Mouse (Mus musculus) limb, embryonic 12.5 days (tissue): ENCODE measurements around the gene Sh3bp5. TPM values are rescaled to one million over a fixed set of nuclear protein-coding genes. Genes with fewer than 3 reads are reported as not detected.

Experiments used
- ATAC-seq: fragments of 200-750 bp; cut with Nextera tagmentation; 2 replicates; pipeline ENCODE4 v1.8.0; 2017; ENCODE audit warnings: low read depth, moderate TSS enrichment; ENCODE audit not compliant: insufficient number of reproducible peaks, insufficient read depth, low FRiP score, low TSS enrichment
- H3K27ac ChIP-seq: fragments of 300-500 bp; sonication (generic); 2 replicates; pipeline ENCODE4 v1.5.1; 2016; ENCODE audit warnings: mild to moderate bottlenecking, moderate library complexity
- H3K27me3 ChIP-seq: fragments of 300-500 bp; sonication (generic); 2 replicates; pipeline ENCODE4 v1.6.1; 2016; ENCODE audit warnings: mild to moderate bottlenecking, moderate library complexity
- H3K36me3 ChIP-seq: fragments of 300-500 bp; sonication (generic); 2 replicates; pipeline ENCODE4 v1.6.1; 2016; ENCODE audit warnings: mild to moderate bottlenecking, moderate library complexity
- H3K4me1 ChIP-seq: fragments of 300-500 bp; sonication (generic); replicated peaks from 2 replicates; pipeline ENCODE4 v1.6.1; 2016
- H3K4me2 ChIP-seq: fragments of 300-500 bp; sonication (generic); 2 replicates; pipeline ENCODE4 v1.6.1; 2016; ENCODE audit warnings: mild to moderate bottlenecking, moderate library complexity
- H3K4me3 ChIP-seq: fragments of 300-500 bp; sonication (generic); replicated peaks from 2 replicates; pipeline ENCODE4 v1.5.1; 2016; ENCODE audit warnings: mild to moderate bottlenecking
- H3K9ac ChIP-seq: fragments of 300-500 bp; sonication (generic); replicated peaks from 2 replicates; pipeline ENCODE4 v1.6.1; 2016; ENCODE audit warnings: mild to moderate bottlenecking, moderate library complexity
- H3K9me3 ChIP-seq: fragments of 300-500 bp; sonication (generic); 2 replicates; pipeline ENCODE4 v1.6.1; 2016; ENCODE audit warnings: mild to moderate bottlenecking, moderate library complexity
- WGBS: fragments of 180-500 bp; shearing (Covaris S2); methylation state at CpG from one replicate; pipeline ENCODE4 v1.1.7; 2016; 5-methylcytosine and 5-hydroxymethylcytosine counted together
- polyA plus RNA-seq: library from polyadenylated mRNA; unstranded; fragments of >200 nt; fragmentation: Nextera tagmentation; extraction: Ambion mirVana; gene quantifications from 2 replicates; pipeline ENCODE4 v1.2.1, GENCODE M21; 2016

Sh3bp5 gene
- polyA plus RNA-seq, 1 experiment from 2014 or later: 41.9 TPM

DNA sequence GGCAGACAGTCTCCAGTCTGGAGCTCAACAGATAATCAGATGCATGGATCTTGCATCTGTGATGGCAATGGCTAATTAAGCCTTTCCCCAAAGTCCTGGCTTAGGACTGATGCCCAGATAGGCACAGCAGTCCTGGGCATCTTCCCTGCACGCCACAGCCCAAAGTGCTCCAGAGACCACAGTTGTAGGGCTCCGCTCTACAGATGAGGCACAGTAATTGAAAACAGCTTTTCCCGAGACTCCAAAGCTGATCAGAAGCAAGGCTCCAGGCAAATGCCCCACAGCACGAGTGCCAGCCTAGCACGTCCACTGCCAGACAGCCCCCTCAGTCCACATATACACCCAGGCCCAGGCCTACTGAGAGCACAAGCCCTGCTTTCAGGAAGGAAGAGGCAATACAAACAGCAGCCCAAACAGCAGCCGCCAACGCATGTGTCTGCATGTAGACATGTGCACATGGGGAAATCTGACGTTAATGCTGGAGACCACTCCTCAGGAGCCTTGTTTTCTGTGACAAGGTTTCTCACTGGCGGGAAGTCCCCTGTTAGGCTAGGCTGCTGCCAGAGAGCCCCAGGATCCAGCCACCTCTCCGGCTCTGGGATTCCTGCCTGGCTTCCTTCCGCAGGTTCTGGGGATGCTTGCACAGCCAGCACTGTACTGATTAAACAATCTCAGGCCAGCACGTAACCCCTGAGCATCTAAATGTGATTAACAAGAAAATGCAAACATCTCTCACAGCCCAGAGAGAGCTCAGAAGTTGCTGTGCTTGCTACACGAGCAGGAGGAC, 47.6 kb downstream of the Sh3bp5 start:
- 35% methylated on average over 13 of the region's 13 CpGs for WGBS

DNA sequence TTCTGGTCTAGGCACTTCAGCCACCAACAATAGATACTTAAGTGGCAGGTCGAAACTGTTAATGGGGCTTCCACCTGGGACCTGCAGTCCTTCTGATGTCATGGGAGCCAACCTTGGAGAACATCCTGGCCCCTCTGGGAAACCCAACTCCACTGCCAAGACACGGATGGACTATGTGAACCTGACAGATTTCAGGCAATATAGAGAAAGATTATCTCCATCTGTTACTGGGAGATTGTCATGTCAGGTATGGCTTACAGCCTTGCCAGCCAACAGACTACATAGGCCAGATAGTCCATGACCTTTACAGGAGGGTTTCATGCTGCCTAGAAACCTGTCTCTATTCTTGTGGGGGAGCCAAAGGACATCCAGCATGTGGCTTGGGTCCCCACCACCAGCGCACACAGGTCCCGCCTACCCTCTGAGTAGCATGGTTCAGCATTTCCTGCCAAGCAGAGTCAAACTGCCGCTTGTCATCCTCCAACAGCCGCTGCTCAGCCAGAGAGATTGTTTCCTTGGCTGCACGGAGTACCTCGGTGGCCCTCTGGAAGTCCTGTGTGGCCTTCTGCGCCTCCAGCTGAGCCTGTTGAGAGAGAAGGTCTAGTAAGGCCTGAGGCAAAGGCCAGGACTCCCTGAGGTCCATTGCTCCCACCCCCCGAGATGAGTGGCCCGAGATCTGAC, 48.4 kb downstream of the Sh3bp5 start:
- Histone ChIP-seq H3K4me3 (no peak overlapping the region), H3K27me3 (no peaks in the 10 kb centered on the region), H3K27ac (no peak overlapping the region; the same call in 1 of the 2 replicates), H3K9me3 (0 out of 2 replicates have a peak, but pooled peaks cover 3% of the 10 kb centered on the region), H3K36me3 (peaks cover 42% of the 10 kb centered on the region), H3K9ac (no peak overlapping the region), H3K4me1 (peaks cover 46% of the 10 kb centered on the region), H3K4me2 (no peak overlapping the region)
- 76% methylated on average over 11 of the region's 11 CpGs for WGBS
- no peak for ATAC-seq

More for the DNA sequence above, 47.6 kb downstream of the Sh3bp5 start:
- H3K36me3 ChIP-seq: peaks cover 38% of the 10 kb centered on the region; the same call in 1 of the 2 replicates
- peak; percentile 27; the same call in 1 of the 2 replicates for ATAC-seq
- no peaks in the 10 kb centered on the region for H3K9me3 ChIP-seq
- 0 out of 2 replicates have a peak overlapping the region, but pooled peaks have one; percentile 1 for H3K4me2 ChIP-seq
- H3K27ac ChIP-seq: peak overlapping the region; percentile 74
- H3K9ac ChIP-seq: peak overlapping the region; percentile 28; the same call in 1 of the 2 replicates
- H3K4me1 ChIP-seq: peaks cover 46% of the 10 kb centered on the region
- no peaks in the 10 kb centered on the region for H3K27me3 ChIP-seq
- H3K4me3 ChIP-seq: no peak overlapping the region

DNA sequence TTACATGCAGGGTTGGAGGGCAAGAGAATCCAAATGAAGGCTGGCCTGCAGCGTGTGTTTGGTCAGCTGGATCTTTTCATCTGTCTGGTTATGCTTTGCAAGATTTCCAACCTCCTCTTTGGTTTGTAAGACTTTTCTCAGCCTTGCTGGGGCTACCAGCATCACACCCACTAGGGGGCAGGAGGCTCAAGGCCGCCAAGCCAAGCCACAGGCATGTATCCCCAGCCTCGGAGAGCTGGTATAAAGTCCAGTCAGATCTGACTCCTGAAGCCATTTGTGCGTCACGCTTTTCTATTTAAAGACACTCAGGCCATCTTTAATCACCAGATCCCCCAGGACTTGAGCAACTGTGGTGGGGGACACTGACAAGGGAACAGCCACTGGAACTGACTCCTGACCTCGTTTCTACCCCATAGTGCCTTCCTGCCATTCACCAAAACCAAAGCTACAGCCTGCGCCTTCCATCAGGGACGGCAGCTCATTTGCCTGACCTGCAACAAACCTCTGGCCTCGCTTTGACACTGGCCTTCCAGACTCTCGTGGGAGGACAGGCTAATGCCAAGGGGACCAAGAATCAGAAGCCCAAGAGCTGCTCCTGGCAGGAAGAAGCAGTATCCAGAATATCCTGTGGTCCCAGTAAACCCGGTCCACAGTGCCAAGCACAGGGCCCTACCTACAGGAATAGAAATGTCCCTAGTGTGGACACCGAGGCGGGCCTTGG, 49.7 kb downstream of the Sh3bp5 start:
- no peak for ATAC-seq
- H3K36me3 ChIP-seq: peaks cover 38% of the 10 kb centered on the region
- H3K4me3 ChIP-seq: no peak overlapping the region
- H3K27ac ChIP-seq: peak overlapping the region; percentile 80
- H3K4me1 ChIP-seq: peaks cover 46% of the 10 kb centered on the region
- H3K4me2 ChIP-seq: no peak overlapping the region
- no peak overlapping the region for H3K9ac ChIP-seq
- 49% methylated on average over 13 of the region's 13 CpGs for WGBS
- no peaks in the 10 kb centered on the region for H3K27me3 ChIP-seq
- H3K9me3 ChIP-seq: 0 out of 2 replicates have a peak, but pooled peaks cover 4% of the 10 kb centered on the region

DNA sequence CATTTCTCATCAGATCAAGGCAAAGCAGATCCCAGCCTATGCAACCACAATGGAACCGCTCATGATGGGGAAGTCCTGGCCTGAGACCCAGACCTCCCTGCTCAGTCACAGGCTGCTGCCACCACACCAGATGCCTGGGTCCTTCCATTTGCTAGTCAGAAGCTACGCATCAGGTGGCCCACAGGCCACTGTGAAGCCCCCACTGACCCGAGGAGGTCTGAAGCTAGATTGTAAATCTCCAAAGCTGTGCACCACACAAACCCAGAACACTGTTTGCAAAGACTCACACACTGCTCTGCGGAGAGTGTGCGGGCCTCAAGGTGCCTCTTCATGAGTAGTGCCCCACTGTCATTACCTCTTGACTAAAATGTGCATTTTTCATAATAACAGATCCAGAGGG, 50.5 kb downstream of the Sh3bp5 start:
- H3K9ac ChIP-seq: no peak overlapping the region
- 85% methylated on average over 5 of the region's 5 CpGs for WGBS
- H3K9me3 ChIP-seq: 0 out of 2 replicates have a peak, but pooled peaks cover 4% of the 10 kb centered on the region
- H3K27me3 ChIP-seq: no peaks in the 10 kb centered on the region
- peak overlapping the region; percentile 80 for H3K27ac ChIP-seq
- H3K36me3 ChIP-seq: peaks cover 35% of the 10 kb centered on the region
- H3K4me3 ChIP-seq: no peak overlapping the region
- peaks cover 46% of the 10 kb centered on the region for H3K4me1 ChIP-seq
- H3K4me2 ChIP-seq: no peak overlapping the region
- ATAC-seq: no peak

DNA sequence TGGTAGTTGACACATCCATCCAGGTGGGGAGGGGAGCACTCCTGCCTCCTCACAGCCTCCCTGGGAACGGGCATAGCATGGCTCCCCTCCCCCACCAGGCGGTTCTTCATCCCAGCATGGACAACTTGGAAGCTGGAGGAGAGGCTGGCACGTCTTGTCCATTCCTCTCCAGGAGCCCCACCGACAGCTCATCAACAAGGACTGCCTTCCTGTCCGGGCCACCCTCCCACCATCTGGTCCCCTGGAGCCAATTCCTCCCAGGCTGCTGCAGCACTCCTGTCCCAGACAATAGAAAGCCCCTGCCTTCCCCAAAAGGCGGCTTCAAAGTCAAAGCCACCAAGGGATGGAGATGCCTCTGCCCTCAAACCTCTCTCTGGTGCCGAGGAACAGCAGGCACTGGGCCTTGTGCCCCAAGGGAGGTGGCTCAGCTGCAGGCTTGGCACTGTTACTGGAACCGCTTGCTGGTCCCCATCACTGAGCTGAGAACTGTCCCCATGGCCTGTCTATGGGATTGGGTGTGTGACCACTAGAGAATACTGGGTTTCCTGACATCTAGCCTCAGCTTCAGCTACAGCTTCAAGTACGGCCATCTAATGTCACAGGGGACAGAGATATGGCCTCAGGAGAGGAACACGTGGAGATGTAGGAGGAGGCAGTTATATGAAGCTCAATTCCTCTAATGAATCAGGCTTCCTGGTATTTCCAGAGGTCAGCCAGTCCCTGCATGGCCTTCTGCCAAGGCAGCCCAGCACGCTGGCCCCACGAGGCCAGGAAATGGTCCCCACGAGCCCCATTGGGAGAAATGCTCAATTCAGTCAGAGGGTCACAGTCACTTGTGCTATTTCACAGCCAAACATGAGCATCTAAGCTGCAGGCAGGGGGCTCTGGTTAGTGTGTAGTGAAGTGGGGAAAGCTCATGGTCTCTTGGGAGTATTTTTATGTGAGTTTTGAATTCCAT, 51.2 kb downstream of the Sh3bp5 start:
- H3K4me1 ChIP-seq: peaks cover 46% of the 10 kb centered on the region
- no peak overlapping the region for H3K4me2 ChIP-seq
- H3K36me3 ChIP-seq: peaks cover 35% of the 10 kb centered on the region
- ATAC-seq: no peak
- H3K27me3 ChIP-seq: no peaks in the 10 kb centered on the region
- H3K9ac ChIP-seq: 0 out of 2 replicates have a peak overlapping the region, but pooled peaks have one; percentile 13
- H3K9me3 ChIP-seq: 0 out of 2 replicates have a peak, but pooled peaks cover 4% of the 10 kb centered on the region
- H3K27ac ChIP-seq: peak overlapping the region; percentile 80
- H3K4me3 ChIP-seq: no peak overlapping the region
- WGBS: 69% methylated on average over 13 of the region's 13 CpGs

DNA sequence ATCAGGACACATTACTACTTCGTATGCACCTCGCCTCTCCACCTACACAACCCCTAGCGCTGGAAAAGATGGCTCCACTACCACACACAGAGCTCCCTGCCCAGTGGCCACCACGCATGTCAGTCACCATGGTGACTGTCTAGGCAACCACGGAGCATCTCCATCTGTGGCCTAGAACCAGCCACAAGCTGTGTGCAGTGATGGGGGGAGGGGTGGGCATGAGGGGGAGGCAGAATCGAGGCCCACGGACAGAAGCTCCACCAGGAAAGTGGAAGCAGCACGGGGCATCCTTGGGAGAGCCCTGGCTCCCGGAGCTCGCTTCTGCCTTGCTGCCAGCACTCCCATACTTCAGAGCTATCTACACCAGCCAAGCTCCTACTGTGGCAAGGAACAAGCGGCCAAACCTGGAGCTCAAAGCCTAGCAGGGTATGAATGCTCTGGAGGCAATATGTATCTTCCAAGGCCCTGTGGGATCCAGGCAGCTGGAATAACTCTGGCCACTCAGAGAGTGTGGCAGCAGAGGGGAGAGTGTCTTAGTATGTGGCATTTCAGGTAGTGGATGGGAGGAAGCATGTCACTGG, 52.3 kb downstream of the Sh3bp5 start:
- Histone ChIP-seq H3K9me3 (0 out of 2 replicates have a peak, but pooled peaks cover 4% of the 10 kb centered on the region), H3K9ac (no peak overlapping the region), H3K4me1 (peaks cover 40% of the 10 kb centered on the region), H3K4me2 (no peak overlapping the region), H3K27me3 (no peaks in the 10 kb centered on the region), H3K27ac (no peak overlapping the region), H3K4me3 (no peak overlapping the region), H3K36me3 (peaks cover 44% of the 10 kb centered on the region)
- no peak for ATAC-seq
- WGBS: 88% methylated on average over 11 of the region's 11 CpGs

DNA sequence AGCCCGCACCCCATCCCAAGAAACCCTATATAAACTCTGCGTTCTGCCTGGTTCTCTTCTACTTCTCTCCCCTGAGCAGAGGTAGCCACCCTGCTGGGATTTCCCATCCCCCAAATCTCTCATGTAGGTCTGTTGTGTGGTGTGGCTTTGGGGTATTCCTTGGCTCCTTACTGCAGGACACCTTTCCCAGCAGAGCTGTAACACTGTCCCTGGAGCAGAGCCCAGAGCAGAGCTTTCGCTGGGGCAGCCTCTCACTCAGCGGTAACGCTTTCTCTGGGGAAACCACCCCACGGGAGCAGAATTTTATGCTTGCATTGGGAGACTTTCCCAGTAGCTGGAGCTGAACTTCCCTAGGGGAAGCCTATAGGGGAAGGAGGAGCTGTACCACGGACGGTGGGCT, 53.6 kb downstream of the Sh3bp5 start:
- Histone ChIP-seq H3K36me3 (peaks cover 49% of the 10 kb centered on the region), H3K4me3 (no peak overlapping the region), H3K9me3 (0 out of 2 replicates have a peak, but pooled peaks cover 4% of the 10 kb centered on the region), H3K27ac (no peak overlapping the region), H3K27me3 (no peaks in the 10 kb centered on the region), H3K9ac (no peak overlapping the region), H3K4me2 (no peak overlapping the region), H3K4me1 (peaks cover 28% of the 10 kb centered on the region)
- 87% methylated on average over 8 of the region's 8 CpGs for WGBS
- no peak for ATAC-seq

DNA sequence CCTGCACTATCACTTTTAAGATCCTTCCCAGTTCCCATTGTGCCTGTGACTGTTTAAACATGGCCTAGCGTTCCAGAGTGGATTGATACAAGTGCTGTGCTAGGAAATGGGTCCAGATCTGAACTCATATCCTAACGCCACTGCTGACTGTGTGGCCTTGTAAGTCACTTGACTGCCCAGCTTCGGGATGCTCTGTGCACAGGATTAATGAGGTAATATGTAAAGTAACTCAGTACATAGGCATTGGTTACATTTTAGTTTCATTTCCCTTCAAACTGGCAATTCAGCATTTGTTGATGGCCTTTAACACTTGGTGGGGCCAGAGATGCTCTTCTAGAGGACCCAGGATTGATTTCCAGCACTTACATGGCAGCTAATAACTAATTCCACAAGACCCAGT, 59.5 kb downstream of the Sh3bp5 start:
- Histone ChIP-seq H3K4me2 (no peak overlapping the region), H3K4me3 (no peak overlapping the region), H3K36me3 (peaks cover 77% of the 10 kb centered on the region), H3K27ac (no peak overlapping the region), H3K9ac (no peak overlapping the region), H3K9me3 (no peaks in the 10 kb centered on the region), H3K27me3 (no peaks in the 10 kb centered on the region), H3K4me1 (no peaks in the 10 kb centered on the region)
- ATAC-seq: no peak
- 86% methylated on average over 3 of the region's 3 CpGs for WGBS

DNA sequence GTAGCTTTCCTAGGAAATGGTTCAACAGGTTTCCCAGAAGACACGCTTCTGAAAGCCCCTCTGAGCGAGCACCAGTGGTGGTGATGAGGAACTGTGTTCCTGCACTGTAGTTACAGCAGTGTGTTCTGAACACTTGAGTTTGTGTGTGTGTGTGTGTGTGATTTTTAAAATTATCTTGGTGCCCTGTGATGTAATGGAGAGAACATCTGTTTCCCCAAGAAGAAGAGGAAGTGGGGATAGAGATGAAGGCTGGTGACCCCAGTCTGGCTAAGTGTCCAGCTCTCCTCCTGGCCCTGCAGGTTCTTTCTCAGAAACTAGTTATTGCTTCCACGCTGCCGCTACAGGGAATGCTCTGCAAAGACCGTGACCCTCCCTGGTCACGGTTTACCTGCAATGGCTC, 61.5 kb downstream of the Sh3bp5 start:
- H3K27me3 ChIP-seq: no peaks in the 10 kb centered on the region
- 90% methylated on average over 6 of the region's 6 CpGs for WGBS
- no peak for ATAC-seq
- peaks cover 96% of the 10 kb centered on the region for H3K36me3 ChIP-seq
- H3K9ac ChIP-seq: no peak overlapping the region
- H3K4me3 ChIP-seq: no peak overlapping the region
- no peaks in the 10 kb centered on the region for H3K9me3 ChIP-seq
- no peak overlapping the region for H3K4me2 ChIP-seq
- no peak overlapping the region for H3K27ac ChIP-seq
- H3K4me1 ChIP-seq: no peaks in the 10 kb centered on the region

DNA sequence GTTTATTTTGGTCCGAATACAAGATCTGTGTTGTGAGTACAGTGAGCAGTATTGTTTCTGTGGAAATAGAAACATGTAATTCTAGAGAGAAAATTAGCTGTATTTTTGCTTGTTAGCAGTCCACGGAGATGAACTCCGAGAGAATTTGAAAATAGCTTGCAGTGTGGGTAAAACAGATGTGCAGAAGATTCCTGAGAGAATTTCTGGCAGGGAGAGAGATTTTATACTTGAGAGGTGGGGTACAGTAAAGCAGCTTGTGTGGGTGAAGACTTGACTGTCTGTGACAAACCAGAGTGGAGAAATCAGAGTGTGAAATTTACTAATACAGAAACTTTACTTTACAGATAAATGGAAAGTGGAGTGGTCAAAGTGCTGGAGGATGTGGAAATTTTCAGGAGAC, 66.5 kb downstream of the Sh3bp5 start:
- no peak for ATAC-seq
- Histone ChIP-seq H3K27me3 (no peaks in the 10 kb centered on the region), H3K27ac (no peak overlapping the region), H3K4me3 (no peak overlapping the region), H3K9me3 (no peaks in the 10 kb centered on the region), H3K4me1 (no peaks in the 10 kb centered on the region), H3K36me3 (peaks cover 87% of the 10 kb centered on the region), H3K4me2 (no peak overlapping the region), H3K9ac (no peak overlapping the region)
- WGBS: 86% methylated on average over 3 of the region's 3 CpGs
